Mouse (Mus musculus) liver, embryonic 14.5 days (tissue): ENCODE results near the gene Fgfr2.

Source experiments
- CTCF ChIP-seq: IDR thresholded peaks from 2 replicates; pipeline ENCODE4 v1.5.1; 2016; ENCODE audit warnings: antibody characterized with exemption, low read depth, control low read depth
- EP300 ChIP-seq: IDR thresholded peaks from 2 replicates; pipeline ENCODE4 v1.6.1; 2016; ENCODE audit warnings: antibody characterized with exemption, low read depth

GRCm38 (mm10) chr7:132506226-132506625 lies 616.9 kb downstream of the Fgfr2 start:
- TF ChIP-seq CTCF = no peak
- no peak for TF ChIP-seq EP300
